In genomic region chr6:91209780-91210179, GRCm38 (mm10) we compare ENCODE assay signal across 13 mouse cellular contexts. TPM values are rescaled to one million over a fixed set of nuclear protein-coding genes. Genes with fewer than 3 reads are reported as not detected.
A peak's percentile ranks its signal among the peaks of the same experiment; 100 is the strongest.
DNase-seq lines count a peak whose midpoint lies in the region; ATAC-seq and TF ChIP-seq lines count a peak whose summit lies in the region.
"Had no signal": no experiment of that assay in that cellular context is flagged by ENCODE, and none has a peak within 500 bp of the region (broad histone marks: within the 10 kb centered on the region; RNA-seq: fewer than 3 reads in every experiment).

No protein-coding gene starts in this region.

- no peak for ATAC-seq in heart, embryonic 15.5 days (replicated peaks; ENCODE audit: insufficient number of reproducible peaks, insufficient read depth, low FRiP score, low read depth)
- ATAC-seq: CD4-positive, CD25-positive, alpha-beta regulatory T cell, adult 4 months had no signal

- H3K4me1 ChIP-seq in heart, embryonic 15.5 days (replicated peaks), result peaks cover 77% of the 10 kb centered on the region
- H3K4me1 ChIP-seq in lung, adult 2 months (ENCODE audit: control insufficient read depth, insufficient read depth, low read length), result no peaks in the 10 kb centered on the region; the same call in 1 of the 2 replicates
- H3K4me1 ChIP-seq in embryonic facial prominence, embryonic 10.5 days, result peaks cover 52% of the 10 kb centered on the region
- H3K4me1 ChIP-seq in limb, embryonic 10.5 days, result peaks cover 65% of the 10 kb centered on the region

- no peaks in the 10 kb centered on the region for H3K36me3 ChIP-seq in heart, embryonic 15.5 days
- no peaks in the 10 kb centered on the region for H3K36me3 ChIP-seq in embryonic facial prominence, embryonic 10.5 days (replicated peaks)
- no peaks in the 10 kb centered on the region for H3K36me3 ChIP-seq in limb, embryonic 10.5 days
- H3K36me3 ChIP-seq: liver, embryonic 13.5 days had no signal

- no peak overlapping the region for H3K4me3 ChIP-seq in heart, embryonic 15.5 days
- no peak overlapping the region for H3K4me3 ChIP-seq in lung, adult 2 months (replicated peaks; ENCODE audit: extremely low read depth, low read depth, low read length)
- no peak overlapping the region for H3K4me3 ChIP-seq in embryonic facial prominence, embryonic 10.5 days
- no peak overlapping the region for H3K4me3 ChIP-seq in limb, embryonic 10.5 days
- H3K4me3 ChIP-seq: liver, embryonic 13.5 days had no signal

- TF ChIP-seq POLR2A in lung, adult 2 months (IDR thresholded peaks at IDR 0.05; ENCODE audit: borderline replicate concordance, extremely low read depth, low read depth, low read length), result no peak

- H3K27me3 ChIP-seq in heart, embryonic 15.5 days, result peaks cover 15% of the 10 kb centered on the region
- H3K27me3 ChIP-seq in embryonic facial prominence, embryonic 10.5 days (replicated peaks; ENCODE audit: low read depth, poor library complexity, severe bottlenecking), result peaks cover 29% of the 10 kb centered on the region
- H3K27me3 ChIP-seq in limb, embryonic 10.5 days (ENCODE audit: low read depth, poor library complexity, severe bottlenecking), result peaks cover 20% of the 10 kb centered on the region

- DNase-seq in heart, postnatal 4 days, result no peak
- peak; percentile 27 for DNase-seq in lung, postnatal 10 days
- no peak for DNase-seq in lung, adult 2 months
- DNase-seq in embryonic facial prominence, embryonic 10.5 days (ENCODE audit: low spot score), result peak; percentile 61
- DNase-seq in limb, embryonic 10.5 days (ENCODE audit: low spot score), result peak; percentile 55
- DNase-seq in T-cell, adult 2 months (ENCODE audit: low spot score), result no peak
- no peak for DNase-seq in cerebellum, postnatal 14 days
- DNase-seq: cerebellum, postnatal 10 days; layer of hippocampus, adult 9-11 months; liver, embryonic 13.5 days had no signal

- no peaks in the 10 kb centered on the region for H3K9me3 ChIP-seq in heart, embryonic 15.5 days (replicated peaks)
- no peaks in the 10 kb centered on the region for H3K9me3 ChIP-seq in embryonic facial prominence, embryonic 10.5 days
- no peaks in the 10 kb centered on the region for H3K9me3 ChIP-seq in limb, embryonic 10.5 days (replicated peaks)
- H3K9me3 ChIP-seq: liver, embryonic 13.5 days had no signal

- H3K27ac ChIP-seq in heart, embryonic 15.5 days, result peak overlapping the region; percentile 81
- peak overlapping the region; percentile 85 for H3K27ac ChIP-seq in embryonic facial prominence, embryonic 10.5 days (replicated peaks)
- peak overlapping the region; percentile 88 for H3K27ac ChIP-seq in limb, embryonic 10.5 days
- H3K27ac ChIP-seq: liver, embryonic 13.5 days had no signal

- no peak overlapping the region for H3K4me2 ChIP-seq in heart, embryonic 15.5 days
- H3K4me2 ChIP-seq: liver, embryonic 13.5 days had no signal

- no peak for TF ChIP-seq CTCF in lung, adult 2 months (IDR thresholded peaks at IDR 0.05; ENCODE audit: insufficient read depth, low read length)

- no peak overlapping the region for H3K9ac ChIP-seq in heart, embryonic 15.5 days
- H3K9ac ChIP-seq: liver, embryonic 13.5 days had no signal

- 26% methylated on average over 2 of the region's 2 CpGs for WGBS in heart, embryonic 15.5 days
- 43% methylated on average over 2 of the region's 2 CpGs for WGBS in lung, adult 2 months
- 8% methylated on average over 2 of the region's 2 CpGs for WGBS in embryonic facial prominence, embryonic 10.5 days
- WGBS in limb, embryonic 10.5 days, result 2% methylated on average over 2 of the region's 2 CpGs

RNA-seq across cellular contexts. Expression of gene Fbln2, which starts 2.5 kb away (rescaled TPM):
- 156 and 255 TPM in 2 replicates for polyA plus RNA-seq in heart, embryonic 15.5 days (2015; fragmentation: Nextera tagmentation; extraction: Ambion mirVana)
- 100 to 1,000 TPM; 172 to 182 TPM for total RNA-seq in heart, postnatal 4 days (2021)
- polyA plus RNA-seq in lung, adult 2 months (2012; rRNA removed), result 63.0 and 88.3 TPM in 2 replicates
- polyA plus RNA-seq in embryonic facial prominence, embryonic 10.5 days (2016; fragmentation: Nextera tagmentation; extraction: Ambion mirVana), result 56.6 and 69.0 TPM in 2 replicates
- polyA plus RNA-seq in limb, embryonic 10.5 days (2016; fragmentation: Nextera tagmentation; extraction: Ambion mirVana), result 61.9 and 101 TPM in 2 replicates
- total RNA-seq: megakaryocyte, adult 5-6 weeks had no signal

RNA-seq across cellular contexts. Expression of gene Hdac11, which starts 53.3 kb away (rescaled TPM):
- 8.7 and 10.4 TPM in 2 replicates for polyA plus RNA-seq in heart, embryonic 15.5 days (2015; fragmentation: Nextera tagmentation; extraction: Ambion mirVana)
- total RNA-seq in heart, postnatal 4 days (2021), result 10 to 100 TPM; 11.4 to 12.5 TPM
- 18.4 and 18.7 TPM in 2 replicates for polyA plus RNA-seq in lung, adult 2 months (2012; rRNA removed)
- polyA plus RNA-seq in embryonic facial prominence, embryonic 10.5 days (2016; fragmentation: Nextera tagmentation; extraction: Ambion mirVana), result 8.6 and 9.8 TPM in 2 replicates
- polyA plus RNA-seq in limb, embryonic 10.5 days (2016; fragmentation: Nextera tagmentation; extraction: Ambion mirVana), result 10.0 and 12.8 TPM in 2 replicates

Comparison
In these comparisons a context has a peak if more than half of its experiments do, and no peak if none do; other contexts are left out.
1. DNase-seq: peak in lung, postnatal 10 days (single experiment), embryonic facial prominence, embryonic 10.5 days (single experiment) and limb, embryonic 10.5 days (single experiment); none in heart, postnatal 4 days (single experiment), lung, adult 2 months (single experiment), T-cell, adult 2 months (single experiment) and cerebellum, postnatal 14 days (0 of 2).
2. Peak in every context shown above with its lines, with median percentiles within 50 percentile points of each other: H3K27ac ChIP-seq.